Mouse (Mus musculus) stomach, embryonic 16.5 days (tissue): ENCODE data around the gene Dync1li1. TPM values are rescaled to one million over a fixed set of nuclear protein-coding genes. Genes with fewer than 3 reads are reported as not detected.
A peak's percentile ranks its signal among the peaks of the same experiment; 100 is the strongest.

Source experiments
- ATAC-seq: fragments of 200-750 bp; cut with Nextera tagmentation; 2 replicates; pipeline ENCODE4 v1.8.0; 2017; ENCODE audit warnings: moderate number of reproducible peaks, moderate TSS enrichment; ENCODE audit not compliant: insufficient read depth, low FRiP score
- H3K27ac ChIP-seq: fragments of 300-500 bp; sonication (generic); 2 replicates; pipeline ENCODE4 v1.5.1; 2014; ENCODE audit warnings: low read length
- H3K27me3 ChIP-seq: fragments of 300-500 bp; sonication (generic); 2 replicates; pipeline ENCODE4 v1.6.1; 2014; ENCODE audit warnings: low read length, control low read depth, mixed read lengths; ENCODE audit not compliant: control insufficient read depth, insufficient read depth
- H3K36me3 ChIP-seq: fragments of 300-500 bp; sonication (generic); 2 replicates; pipeline ENCODE4 v1.6.1; 2014; ENCODE audit warnings: low read length; ENCODE audit not compliant: control insufficient read depth, insufficient read depth
- H3K4me1 ChIP-seq: fragments of 300-500 bp; sonication (generic); 2 replicates; pipeline ENCODE4 v1.6.1; 2014; ENCODE audit warnings: low read length, control low read depth, mixed read lengths; ENCODE audit not compliant: control insufficient read depth, insufficient read depth
- H3K4me2 ChIP-seq: fragments of 300-500 bp; sonication (generic); 2 replicates; pipeline ENCODE4 v1.6.1; 2014; ENCODE audit warnings: low read depth, low read length, mixed read lengths
- H3K4me3 ChIP-seq: fragments of 300-500 bp; sonication (generic); replicated peaks from 2 replicates; pipeline ENCODE4 v1.5.1; 2014; ENCODE audit warnings: mild to moderate bottlenecking, low read length
- H3K9ac ChIP-seq: fragments of 300-500 bp; sonication (generic); 2 replicates; pipeline ENCODE4 v1.6.1; 2014; ENCODE audit warnings: low read length
- H3K9me3 ChIP-seq: fragments of 300-500 bp; sonication (generic); replicated peaks from 2 replicates; pipeline ENCODE4 v1.6.1; 2016; ENCODE audit warnings: low read length, control low read depth; ENCODE audit not compliant: control insufficient read depth
- WGBS: fragments of 180-500 bp; shearing (Covaris S2); extraction: QIAGEN DNeasy Blood & Tissue Kit; methylation state at CpG from one replicate; pipeline ENCODE4 v1.1.7; 2014; 5-methylcytosine and 5-hydroxymethylcytosine counted together
- polyA plus RNA-seq: library from polyadenylated mRNA; unstranded; fragments of >200 nt; fragmentation: Nextera tagmentation; extraction: Ambion mirVana; gene quantifications from 2 replicates; pipeline ENCODE4 v1.2.1, GENCODE M21; 2015

Gene Dync1li1
- polyA plus RNA-seq, 1 experiment from 2014 or later: 45.2 TPM

DNA sequence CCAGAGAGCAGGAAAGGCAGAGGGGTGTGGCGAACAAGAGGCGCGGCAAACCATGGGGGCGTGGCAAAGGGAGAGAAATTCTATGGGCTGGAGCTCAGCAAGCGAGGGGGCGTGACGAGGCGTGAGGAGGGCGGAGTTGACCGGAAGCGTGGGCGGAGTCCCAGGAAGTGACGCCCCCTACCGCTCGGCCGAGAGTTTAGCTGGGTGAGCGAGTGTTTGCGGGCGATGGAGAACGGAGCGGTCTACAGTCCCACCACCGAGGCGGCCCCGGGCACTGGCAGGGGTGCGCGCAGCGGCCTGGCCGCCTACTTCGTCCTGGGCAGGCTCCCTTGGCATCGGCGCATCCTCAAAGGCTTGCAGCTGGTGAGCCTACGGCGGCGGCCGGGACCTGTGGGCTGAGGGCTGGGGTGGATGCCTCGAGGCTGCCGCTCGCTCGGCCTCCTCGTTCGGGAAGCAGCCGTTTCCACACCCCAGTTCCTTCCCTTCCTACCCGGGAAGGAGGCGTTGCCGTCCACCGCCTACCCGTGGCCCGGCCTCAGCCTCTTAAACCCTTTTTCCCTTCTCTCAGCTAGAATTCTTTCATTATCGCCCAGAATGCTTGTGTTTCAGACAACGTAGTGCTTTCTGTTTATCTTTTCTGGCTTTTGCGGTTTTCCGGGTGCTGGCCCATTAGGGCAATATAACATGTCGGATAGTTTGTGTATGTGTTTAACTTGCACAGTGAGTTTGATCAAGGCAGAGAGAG, 42.6 kb downstream of the Dync1li1 start, which contains the start of gene Cmtm6:
Gene Cmtm6, plus strand, starts transcription at position 106 of the 745 bp plus-strand sequence.
- H3K27me3 ChIP-seq: no peaks in the 10 kb centered on the region

GRCm38 (mm10) chr9:114731871-114732682, 43.5 kb downstream of the Dync1li1 start:
- no peaks in the 10 kb centered on the region for H3K36me3 ChIP-seq
- H3K9ac ChIP-seq: peak overlapping the region; percentile 93
- peak overlapping the region; percentile 84 for H3K4me3 ChIP-seq
- no peaks in the 10 kb centered on the region for H3K27me3 ChIP-seq
- H3K9me3 ChIP-seq: no peaks in the 10 kb centered on the region
- peak overlapping the region; percentile 96 for H3K27ac ChIP-seq
- WGBS: 52% methylated on average over 12 of the region's 12 CpGs
- ATAC-seq: no peak
- peaks cover 32% of the 10 kb centered on the region for H3K4me1 ChIP-seq
- H3K4me2 ChIP-seq: peak overlapping the region; percentile 84

More for the DNA sequence above, 42.6 kb downstream of the Dync1li1 start, which contains the start of gene Cmtm6:
- Histone ChIP-seq H3K36me3 (no peaks in the 10 kb centered on the region), H3K9me3 (no peaks in the 10 kb centered on the region), H3K9ac (peak within 1 kb of the TSS; percentile 93), H3K4me2 (peak within 1 kb of the TSS; percentile 84), H3K4me1 (peaks cover 23% of the 10 kb centered on the region), H3K27ac (peak within 1 kb of the TSS; percentile 96), H3K4me3 (peak within 1 kb of the TSS; percentile 84)
- under 1% methylated on average over 53 of the region's 53 CpGs for WGBS
- ATAC-seq: peak; percentile 92

DNA sequence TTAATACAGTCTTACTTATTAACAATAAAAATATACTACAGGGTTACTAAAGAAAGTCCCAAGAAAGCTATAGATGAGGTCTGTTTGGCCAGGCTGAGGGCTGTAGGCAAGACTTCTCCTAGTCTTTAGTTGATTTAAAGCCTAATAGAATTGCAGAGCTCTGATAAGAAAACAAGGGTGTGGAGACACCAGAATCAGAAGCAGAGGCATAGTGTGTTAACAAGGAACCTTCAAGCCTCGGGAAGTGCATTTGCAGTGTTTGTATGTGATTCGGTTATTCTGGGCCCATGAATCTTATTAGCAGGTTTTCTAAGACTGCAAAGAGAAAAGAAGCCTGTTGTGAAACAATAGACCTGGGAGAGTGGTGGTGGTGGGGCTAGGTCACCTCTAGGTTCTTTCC, 44.6 kb downstream of the Dync1li1 start:
- Histone ChIP-seq H3K9ac (no peak overlapping the region), H3K27ac (no peak overlapping the region), H3K4me2 (peak overlapping the region; percentile 84; the same call in 1 of the 2 replicates), H3K36me3 (no peaks in the 10 kb centered on the region), H3K4me1 (peaks cover 32% of the 10 kb centered on the region), H3K4me3 (no peak overlapping the region), H3K9me3 (no peaks in the 10 kb centered on the region), H3K27me3 (no peaks in the 10 kb centered on the region)
- no peak for ATAC-seq
- WGBS: 51% methylated on average over 2 of the region's 2 CpGs

DNA sequence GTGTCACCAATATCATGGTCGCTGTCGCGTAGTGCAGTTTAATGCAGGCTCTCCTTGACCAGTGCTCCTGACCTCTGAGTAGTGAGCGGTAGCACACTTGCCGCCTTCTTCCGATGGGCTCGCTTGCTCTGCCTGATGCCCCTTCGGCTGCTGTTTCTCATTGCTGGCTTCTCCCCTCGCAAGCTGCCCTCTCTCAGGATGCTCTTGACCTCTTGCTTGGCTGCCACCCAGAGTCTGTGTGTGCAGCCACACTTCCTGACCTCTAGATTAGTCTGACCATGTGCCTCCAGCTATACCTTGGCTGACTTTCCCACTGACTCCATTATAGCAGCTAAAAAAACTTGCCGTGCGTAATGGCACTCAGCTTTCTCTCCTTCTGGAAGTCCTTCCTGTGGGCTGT, 47.9 kb downstream of the Dync1li1 start:
- H3K27me3 ChIP-seq: no peaks in the 10 kb centered on the region
- peak overlapping the region; percentile 59 for H3K27ac ChIP-seq
- H3K4me1 ChIP-seq: peaks cover 30% of the 10 kb centered on the region
- WGBS: 63% methylated on average over 11 of the region's 11 CpGs
- H3K9ac ChIP-seq: no peak overlapping the region
- H3K9me3 ChIP-seq: no peaks in the 10 kb centered on the region
- no peak overlapping the region for H3K4me2 ChIP-seq
- peak; percentile 32; the same call in 1 of the 2 replicates for ATAC-seq
- no peak overlapping the region for H3K4me3 ChIP-seq
- H3K36me3 ChIP-seq: no peaks in the 10 kb centered on the region

- peak; percentile 46; the same call in 1 of the 2 replicates for ATAC-seq
- H3K27ac ChIP-seq: no peak overlapping the region; the same call in 1 of the 2 replicates
- H3K36me3 ChIP-seq: no peaks in the 10 kb centered on the region
Observed at GRCm38 (mm10) chr9:114740336-114740735, 51.7 kb downstream of the Dync1li1 start.

GRCm38 (mm10) chr9:114742731-114743130, 54.1 kb downstream of the Dync1li1 start:
- Histone ChIP-seq H3K9me3 (no peaks in the 10 kb centered on the region), H3K4me1 (peaks cover 5% of the 10 kb centered on the region; the same call in 1 of the 2 replicates), H3K4me3 (no peak overlapping the region), H3K9ac (no peak overlapping the region), H3K27me3 (no peaks in the 10 kb centered on the region), H3K4me2 (no peak overlapping the region), H3K27ac (no peak overlapping the region), H3K36me3 (peaks cover 9% of the 10 kb centered on the region)
- ATAC-seq: no peak
- WGBS: 82% methylated on average over 2 of the region's 2 CpGs

More at GRCm38 (mm10) chr9:114740336-114740735, 51.7 kb downstream of the Dync1li1 start:
- H3K9me3 ChIP-seq: no peaks in the 10 kb centered on the region
- no peak overlapping the region for H3K4me2 ChIP-seq
- H3K4me1 ChIP-seq: peaks cover 15% of the 10 kb centered on the region
- H3K9ac ChIP-seq: no peak overlapping the region
- no peaks in the 10 kb centered on the region for H3K27me3 ChIP-seq
- no peak overlapping the region for H3K4me3 ChIP-seq
- 77% methylated on average over 9 of the region's 9 CpGs for WGBS

GRCm38 (mm10) chr9:114745163-114745562, 56.6 kb downstream of the Dync1li1 start:
- 57% methylated on average over 4 of the region's 4 CpGs for WGBS
- H3K27ac ChIP-seq: no peak overlapping the region
- no peak overlapping the region for H3K4me2 ChIP-seq
- H3K36me3 ChIP-seq: peaks cover 13% of the 10 kb centered on the region
- no peak for ATAC-seq
- H3K9ac ChIP-seq: no peak overlapping the region
- H3K27me3 ChIP-seq: no peaks in the 10 kb centered on the region
- H3K9me3 ChIP-seq: no peaks in the 10 kb centered on the region
- peaks cover 5% of the 10 kb centered on the region; the same call in 1 of the 2 replicates for H3K4me1 ChIP-seq
- no peak overlapping the region for H3K4me3 ChIP-seq

DNA sequence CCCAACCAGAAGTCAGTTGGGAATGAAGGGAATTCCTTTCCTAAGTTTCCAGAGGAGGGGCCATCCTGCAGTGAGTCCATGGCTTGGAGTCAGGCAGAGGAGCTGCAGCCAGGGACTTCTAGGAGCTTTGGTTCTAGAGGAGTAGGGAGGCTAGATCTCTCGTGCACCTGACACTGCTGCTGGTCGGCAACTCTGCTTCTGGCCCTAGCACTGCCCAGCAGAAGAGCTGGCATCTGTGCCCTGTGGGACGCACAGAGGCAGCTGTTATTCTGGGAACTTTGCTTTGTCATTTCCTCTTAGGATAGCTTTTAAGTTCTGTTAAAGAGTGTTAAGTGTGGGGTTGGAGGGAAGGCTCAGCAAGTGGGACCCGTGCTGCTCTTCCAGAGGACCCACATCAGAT, 57.1 kb downstream of the Dync1li1 start:
- Histone ChIP-seq H3K27me3 (no peaks in the 10 kb centered on the region), H3K27ac (no peak overlapping the region), H3K4me3 (no peak overlapping the region), H3K9ac (no peak overlapping the region), H3K9me3 (no peaks in the 10 kb centered on the region), H3K36me3 (peaks cover 13% of the 10 kb centered on the region), H3K4me2 (no peak overlapping the region), H3K4me1 (peaks cover 5% of the 10 kb centered on the region; the same call in 1 of the 2 replicates)
- 79% methylated on average over 4 of the region's 4 CpGs for WGBS
- ATAC-seq: no peak

DNA sequence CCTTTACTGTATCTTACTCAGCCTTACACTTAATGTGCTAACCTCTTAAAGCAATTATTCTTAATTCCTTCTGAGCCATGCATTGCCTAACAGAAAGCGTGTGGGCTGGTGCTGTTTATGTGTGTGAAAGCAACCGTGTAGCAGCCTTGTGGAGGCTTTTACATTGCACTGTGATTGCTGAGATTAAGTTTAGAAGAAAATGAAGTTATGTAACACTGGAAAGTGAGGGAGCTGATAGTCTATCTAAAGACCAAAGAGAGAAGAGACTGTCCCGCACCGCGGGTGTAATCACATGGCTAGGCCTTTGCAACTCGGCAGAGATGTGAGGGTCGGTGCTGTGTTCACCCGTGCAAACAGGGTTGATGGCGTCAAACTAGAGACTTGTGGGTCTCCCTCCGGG, 58.4 kb downstream of the Dync1li1 start:
- Histone ChIP-seq H3K4me3 (no peak overlapping the region), H3K9me3 (no peaks in the 10 kb centered on the region), H3K36me3 (peaks cover 13% of the 10 kb centered on the region), H3K27ac (no peak overlapping the region), H3K27me3 (no peaks in the 10 kb centered on the region), H3K4me2 (no peak overlapping the region), H3K9ac (no peak overlapping the region), H3K4me1 (peaks cover 5% of the 10 kb centered on the region; the same call in 1 of the 2 replicates)
- ATAC-seq: no peak
- WGBS: 85% methylated on average over 10 of the region's 10 CpGs
